Mouse (Mus musculus): ENCODE results near the gene Vrk3. TPM values are rescaled to one million over a fixed set of nuclear protein-coding genes. Genes with fewer than 3 reads are reported as not detected.

Gene Vrk3
- polyA plus RNA-seq, 1 experiment from 2014 or later = 36.4 TPM

Other genes starting within 250 kb of the Vrk3 start
- not detected in 2 replicates for gene Mybpc2, start 223.8 kb upstream of the Vrk3 start, polyA plus RNA-seq (2014; fragmentation: Nextera tagmentation; extraction: Ambion mirVana)
- gene Spib, start 216.3 kb upstream of the Vrk3 start, polyA plus RNA-seq (2014; fragmentation: Nextera tagmentation; extraction: Ambion mirVana) = 0.05 TPM in 1 of 2 replicates, not detected in the other
- gene Pold1, start 199.6 kb upstream of the Vrk3 start, polyA plus RNA-seq (2014; fragmentation: Nextera tagmentation; extraction: Ambion mirVana) = 119 and 128 TPM in 2 replicates
- gene Nr1h2, start 194.5 kb upstream of the Vrk3 start, polyA plus RNA-seq (2014; fragmentation: Nextera tagmentation; extraction: Ambion mirVana) = 65.6 and 69.2 TPM in 2 replicates
- 1.4 and 2.1 TPM in 2 replicates for gene Napsa, start 176.0 kb upstream of the Vrk3 start, polyA plus RNA-seq (2014; fragmentation: Nextera tagmentation; extraction: Ambion mirVana)
- 0.22 and 0.23 TPM in 2 replicates for gene Kcnc3, start 157.7 kb upstream of the Vrk3 start, polyA plus RNA-seq (2014; fragmentation: Nextera tagmentation; extraction: Ambion mirVana)
- gene Myh14, start 77.6 kb upstream of the Vrk3 start, polyA plus RNA-seq (2014; fragmentation: Nextera tagmentation; extraction: Ambion mirVana) = 0.66 and 0.68 TPM in 2 replicates
- not detected in 2 replicates for gene Izumo2, start 39.7 kb upstream of the Vrk3 start, polyA plus RNA-seq (2014; fragmentation: Nextera tagmentation; extraction: Ambion mirVana)
- 2.7 TPM in 2 replicates for gene Zfp473, start 2.6 kb downstream of the Vrk3 start, polyA plus RNA-seq (2014; fragmentation: Nextera tagmentation; extraction: Ambion mirVana)
- 85.7 and 91.4 TPM in 2 replicates for gene Nup62, start 67.7 kb downstream of the Vrk3 start, polyA plus RNA-seq (2014; fragmentation: Nextera tagmentation; extraction: Ambion mirVana)
- 1.3 and 2.9 TPM in 2 replicates for gene Il4i1, start 68.0 kb downstream of the Vrk3 start, polyA plus RNA-seq (2014; fragmentation: Nextera tagmentation; extraction: Ambion mirVana)
- 3.9 and 4.2 TPM in 2 replicates for gene Atf5, start 68.2 kb downstream of the Vrk3 start, polyA plus RNA-seq (2014; fragmentation: Nextera tagmentation; extraction: Ambion mirVana)
- 46.5 and 53.9 TPM in 2 replicates for gene Akt1s1, start 100.6 kb downstream of the Vrk3 start, polyA plus RNA-seq (2014; fragmentation: Nextera tagmentation; extraction: Ambion mirVana)
- gene Tbc1d17, start 100.7 kb downstream of the Vrk3 start, polyA plus RNA-seq (2014; fragmentation: Nextera tagmentation; extraction: Ambion mirVana) = 50.5 and 53.3 TPM in 2 replicates
- 30.9 and 32.5 TPM in 2 replicates for gene Pnkp, start 108.7 kb downstream of the Vrk3 start, polyA plus RNA-seq (2014; fragmentation: Nextera tagmentation; extraction: Ambion mirVana)
- 162 and 164 TPM in 2 replicates for gene Ptov1, start 121.4 kb downstream of the Vrk3 start, polyA plus RNA-seq (2014; fragmentation: Nextera tagmentation; extraction: Ambion mirVana)
- 66.8 and 72.5 TPM in 2 replicates for gene Med25, start 144.3 kb downstream of the Vrk3 start, polyA plus RNA-seq (2014; fragmentation: Nextera tagmentation; extraction: Ambion mirVana)
- 15.5 and 17.6 TPM in 2 replicates for gene Fuz, start 147.7 kb downstream of the Vrk3 start, polyA plus RNA-seq (2014; fragmentation: Nextera tagmentation; extraction: Ambion mirVana)
- gene Ap2a1, start 181.1 kb downstream of the Vrk3 start, polyA plus RNA-seq (2014; fragmentation: Nextera tagmentation; extraction: Ambion mirVana) = 100 and 111 TPM in 2 replicates
- gene Tsks, start 194.8 kb downstream of the Vrk3 start, polyA plus RNA-seq (2014; fragmentation: Nextera tagmentation; extraction: Ambion mirVana) = 0.10 TPM in 1 of 2 replicates, not detected in the other
- 8.2 and 8.5 TPM in 2 replicates for gene Cpt1c, start 226.4 kb downstream of the Vrk3 start, polyA plus RNA-seq (2014; fragmentation: Nextera tagmentation; extraction: Ambion mirVana)
- gene Prmt1, start 238.2 kb downstream of the Vrk3 start, polyA plus RNA-seq (2014; fragmentation: Nextera tagmentation; extraction: Ambion mirVana) = 175 and 186 TPM in 2 replicates
- gene Irf3, start 249.2 kb downstream of the Vrk3 start, polyA plus RNA-seq (2014; fragmentation: Nextera tagmentation; extraction: Ambion mirVana) = 76.2 and 88.4 TPM in 2 replicates